Mouse (Mus musculus): ENCODE data around the gene Gm20518.
A peak's percentile ranks its signal among the peaks of the same experiment; 100 is the strongest.

Gm20518 gene

DNA sequence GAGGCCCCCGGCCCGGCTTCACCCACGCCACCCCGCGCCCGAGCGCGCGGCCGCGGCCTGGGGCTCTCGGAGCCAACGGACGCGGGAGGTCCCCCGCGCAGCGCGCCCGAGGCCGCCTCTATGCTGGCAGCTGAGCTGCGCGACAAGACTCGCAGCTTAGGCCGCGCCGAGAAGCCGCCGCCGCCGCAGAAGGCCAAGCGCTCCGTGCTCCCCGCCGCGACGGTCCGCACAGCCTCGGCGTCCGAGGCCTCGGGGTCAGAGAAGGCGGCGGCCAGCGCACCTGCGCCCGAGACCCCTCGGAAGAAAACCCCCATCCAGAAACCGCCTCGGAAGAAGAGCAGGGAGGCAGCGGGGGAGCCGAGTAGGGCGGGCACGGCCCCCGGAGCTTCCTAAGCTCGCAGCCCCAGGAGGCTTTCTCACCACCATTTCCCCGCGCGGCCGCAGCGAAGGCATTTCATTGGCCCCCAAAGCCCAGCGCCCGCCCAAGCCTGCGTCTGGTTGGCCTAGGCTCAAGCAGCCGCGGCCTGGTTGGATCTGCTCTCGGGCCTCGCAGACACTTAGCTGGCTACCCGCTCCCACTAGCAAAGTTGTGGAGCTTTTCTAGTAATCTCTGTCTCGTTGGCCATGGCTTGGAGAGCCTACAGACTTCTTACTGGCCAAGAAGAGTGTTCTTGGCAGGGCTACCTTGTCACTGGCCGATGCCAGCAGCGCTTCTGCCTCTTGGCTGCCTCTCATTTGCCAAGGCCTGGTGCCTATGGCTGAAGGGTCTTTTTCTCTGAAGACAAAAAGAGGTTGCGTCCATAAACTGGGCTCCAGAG is 84.1 kb downstream of the Gm20518 start:
- peak; percentile 93 for DNase-seq (ENCODE audit: low read depth, low spot score)

DNA sequence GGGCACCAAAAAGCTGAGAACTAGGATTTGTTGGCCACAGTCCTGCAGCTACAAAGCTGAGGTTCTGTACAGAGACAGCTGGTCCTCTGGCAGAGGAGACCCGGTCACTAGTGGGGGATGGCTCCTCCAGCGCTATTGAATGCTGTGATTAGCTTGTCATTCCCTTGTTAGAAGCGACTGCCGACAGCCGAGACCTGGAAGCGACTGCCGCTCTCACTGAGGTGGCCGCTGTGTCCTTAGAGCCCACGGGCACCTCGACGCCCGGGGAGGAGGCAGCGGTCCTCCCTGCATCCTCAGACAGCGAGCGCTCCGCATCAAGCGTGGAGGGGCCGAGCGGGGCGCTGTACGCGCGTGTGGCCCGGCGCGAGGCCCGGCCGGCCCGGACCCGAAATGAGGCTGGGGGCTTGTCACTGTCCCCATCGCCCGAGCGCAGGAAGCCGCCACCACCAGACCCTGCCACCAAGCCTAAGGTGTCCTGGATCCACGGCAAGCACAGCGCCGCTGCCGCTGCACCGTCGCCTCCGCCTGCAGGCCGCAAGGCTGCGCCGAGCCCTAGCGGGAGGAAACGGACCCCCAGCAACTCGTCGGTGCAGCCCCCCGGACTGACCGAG is 84.8 kb downstream of the Gm20518 start:
- DNase-seq (ENCODE audit: low read depth, low spot score): peak; percentile 55

DNA sequence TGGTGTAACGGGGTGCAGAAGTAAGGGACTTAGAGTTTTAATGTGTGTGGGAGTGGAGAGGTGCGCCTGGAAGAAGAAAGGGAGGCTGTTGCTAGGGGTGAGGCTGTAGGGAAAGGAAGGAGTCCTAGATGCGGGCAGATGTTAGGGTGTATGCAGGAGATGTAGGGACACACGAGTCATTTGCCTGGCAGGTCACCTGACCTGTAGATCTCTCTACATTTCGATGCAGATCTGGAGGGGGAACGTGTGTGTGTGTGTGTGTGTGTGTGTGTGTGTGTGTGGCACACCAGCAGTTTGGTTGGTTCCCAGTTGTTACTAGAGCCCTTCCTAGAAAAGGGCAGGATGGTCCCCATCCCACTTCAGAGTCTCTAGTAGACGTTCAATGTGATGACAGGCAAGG is 86.5 kb downstream of the Gm20518 start:
- no peak for DNase-seq (ENCODE audit: low read depth, low spot score)

DNA sequence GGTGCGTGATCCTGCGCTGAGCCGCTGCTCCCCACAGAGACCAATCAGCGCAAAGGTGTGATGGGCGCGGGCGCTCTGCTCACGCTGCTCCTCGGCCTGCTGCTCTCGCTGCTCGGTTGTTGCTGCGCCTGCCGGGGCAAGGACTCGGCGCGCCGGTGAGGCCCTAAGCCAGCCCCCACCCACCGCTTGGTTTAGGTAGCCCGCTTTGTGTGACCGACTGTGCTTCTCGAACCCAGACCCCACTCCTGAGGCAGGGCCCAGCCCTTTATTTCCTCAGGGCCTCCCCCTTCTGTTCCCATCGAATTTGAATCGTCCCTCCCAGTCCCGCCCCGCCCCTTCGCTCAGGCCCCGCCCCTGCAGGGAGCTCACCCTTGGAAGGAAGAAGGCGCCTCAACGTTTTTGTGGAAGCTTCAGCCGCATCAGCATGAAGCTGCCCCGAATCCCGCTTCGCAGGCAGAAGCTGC is 87.0 kb downstream of the Gm20518 start:
- peak; percentile 65 for DNase-seq (ENCODE audit: low read depth, low spot score)

DNA sequence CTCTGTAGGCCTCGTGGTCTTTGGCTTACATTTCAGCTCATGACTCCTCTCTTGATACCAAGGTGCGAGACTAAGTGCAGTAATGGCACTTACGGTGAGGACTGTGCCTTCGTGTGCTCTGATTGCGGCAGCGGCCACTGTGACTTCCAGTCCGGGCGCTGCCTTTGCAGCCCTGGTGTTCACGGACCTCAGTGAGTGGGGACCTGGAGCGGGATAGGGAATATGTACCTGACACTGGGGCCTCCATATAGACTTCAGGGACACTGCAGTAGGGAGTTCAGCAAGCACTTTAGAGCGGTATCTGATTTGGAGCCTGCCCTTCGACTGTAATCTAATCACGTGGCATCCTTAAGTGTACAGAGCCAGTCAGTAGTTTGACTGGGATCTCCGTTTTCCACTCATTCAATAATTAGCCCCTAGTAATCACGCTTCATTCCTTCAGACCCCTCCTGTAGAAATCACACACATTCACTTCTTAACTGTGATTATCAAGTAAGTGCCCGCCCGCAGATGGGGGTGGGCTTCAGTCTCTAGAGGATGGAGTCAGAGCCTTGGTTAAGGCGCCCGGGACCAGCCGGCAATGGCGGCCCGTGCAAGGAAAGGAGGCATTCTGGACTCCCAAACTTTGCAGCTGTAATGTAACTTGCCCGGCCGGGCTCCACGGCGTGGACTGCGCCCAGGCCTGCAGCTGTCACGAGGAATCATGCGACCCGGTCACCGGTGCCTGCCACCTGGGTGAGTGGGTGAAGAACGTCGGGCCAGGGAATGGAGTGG is 87.6 kb downstream of the Gm20518 start:
- DNase-seq (ENCODE audit: low read depth, low spot score): no peak

DNA sequence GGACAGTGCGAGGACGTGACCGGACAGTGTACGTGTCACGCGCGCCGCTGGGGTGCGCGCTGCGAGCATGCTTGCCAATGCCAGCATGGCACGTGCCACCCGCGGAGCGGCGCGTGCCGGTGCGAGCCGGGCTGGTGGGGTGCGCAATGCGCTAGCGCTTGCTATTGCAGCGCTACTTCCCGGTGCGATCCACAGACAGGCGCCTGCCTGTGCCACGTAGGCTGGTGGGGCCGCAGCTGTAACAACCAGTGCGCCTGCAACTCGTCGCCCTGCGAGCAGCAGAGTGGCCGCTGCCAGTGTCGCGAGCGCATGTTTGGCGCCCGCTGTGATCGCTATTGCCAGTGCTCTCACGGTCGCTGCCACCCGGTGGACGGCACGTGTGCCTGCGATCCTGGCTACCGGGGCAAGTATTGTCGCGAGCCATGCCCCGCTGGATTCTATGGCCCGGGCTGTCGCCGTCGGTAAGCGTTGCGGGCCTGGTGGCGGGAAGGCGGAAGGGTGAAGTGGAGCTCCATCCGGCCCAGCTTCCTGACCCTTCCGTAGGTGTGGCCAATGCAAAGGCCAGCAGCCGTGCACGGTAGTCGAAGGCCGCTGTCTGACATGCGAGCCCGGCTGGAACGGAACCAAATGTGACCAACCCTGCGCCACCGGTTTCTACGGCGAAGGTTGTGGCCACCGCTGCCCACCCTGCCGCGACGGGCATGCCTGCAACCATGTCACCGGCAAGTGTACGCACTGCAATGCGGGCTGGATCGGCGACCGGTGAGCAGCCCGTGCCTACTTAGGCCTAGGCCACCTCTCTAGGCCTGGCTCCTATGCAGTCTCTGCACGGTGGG is 88.4 kb downstream of the Gm20518 start:
- DNase-seq (ENCODE audit: low read depth, low spot score): peak; percentile 47

DNA sequence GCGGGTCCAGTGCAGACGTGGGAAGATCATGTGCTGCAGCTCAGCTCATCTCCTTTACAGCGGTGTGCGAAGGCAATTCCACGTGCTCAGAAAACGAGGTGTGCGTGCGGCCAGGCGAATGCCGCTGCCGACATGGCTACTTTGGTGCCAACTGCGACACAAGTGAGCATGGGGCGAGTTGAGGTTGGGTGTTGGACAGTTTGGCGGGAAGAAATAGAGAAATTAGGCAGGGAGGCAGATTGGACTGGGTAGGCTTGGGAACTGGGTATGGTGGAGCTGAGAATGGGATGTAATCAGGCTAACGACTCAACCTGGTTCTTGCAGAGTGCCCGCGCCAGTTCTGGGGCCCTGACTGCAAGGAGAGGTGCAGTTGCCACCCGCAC is 89.0 kb downstream of the Gm20518 start:
- DNase-seq (ENCODE audit: low read depth, low spot score): no peak

DNA sequence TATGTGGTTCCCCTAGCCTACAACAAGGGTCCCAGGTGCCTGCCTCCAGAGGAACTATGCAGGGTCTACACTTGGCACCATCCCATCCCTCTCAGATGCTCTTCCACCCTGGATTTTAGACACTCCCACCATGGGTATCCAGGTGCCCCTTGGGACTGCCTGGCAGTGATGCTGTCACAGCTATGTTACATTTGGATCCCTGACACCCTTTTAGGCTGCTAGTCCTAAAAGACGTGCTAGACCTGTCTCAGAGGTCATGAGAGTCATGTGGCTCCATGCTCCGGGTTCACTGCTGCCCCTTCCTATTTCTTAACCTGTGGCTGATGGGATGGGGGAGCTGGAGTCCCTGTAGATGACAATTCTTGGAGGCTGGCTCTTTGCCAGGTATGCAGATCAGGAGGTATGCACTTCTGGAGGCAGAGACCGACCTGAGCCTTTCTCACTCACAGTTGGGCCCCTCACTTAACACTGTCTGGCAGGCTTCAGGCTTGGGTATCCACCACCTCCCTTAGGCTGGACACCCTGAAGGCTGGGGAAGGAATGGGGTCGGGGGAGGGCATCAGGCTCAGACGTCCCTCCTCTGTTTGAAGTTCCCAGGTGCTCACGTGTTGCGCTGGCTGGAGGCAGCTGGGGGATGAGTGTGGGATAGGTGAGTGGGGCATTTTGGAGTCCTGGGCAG is 89.6 kb downstream of the Gm20518 start:
- DNase-seq (ENCODE audit: low read depth, low spot score): no peak

DNA sequence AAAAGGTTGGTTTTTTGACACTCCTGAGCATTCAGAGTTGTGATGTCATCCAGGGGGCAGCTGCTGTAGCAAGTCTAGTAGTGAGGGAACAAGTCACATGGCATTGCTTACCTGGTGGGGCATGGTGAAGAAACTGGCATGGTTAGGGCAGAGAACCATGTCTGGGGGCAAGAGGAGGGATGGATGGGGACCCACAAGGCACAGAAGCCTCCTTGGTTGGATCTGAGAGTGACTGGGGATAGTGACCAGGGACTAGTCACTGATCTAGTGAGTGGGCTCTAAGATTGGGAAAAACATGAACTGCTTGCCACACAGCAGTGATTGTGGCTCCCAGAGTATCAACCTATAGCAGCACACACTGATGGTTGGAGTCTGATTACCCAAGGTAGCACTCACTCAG is 91.9 kb downstream of the Gm20518 start:
- no peak for DNase-seq (ENCODE audit: low read depth, low spot score)

DNA sequence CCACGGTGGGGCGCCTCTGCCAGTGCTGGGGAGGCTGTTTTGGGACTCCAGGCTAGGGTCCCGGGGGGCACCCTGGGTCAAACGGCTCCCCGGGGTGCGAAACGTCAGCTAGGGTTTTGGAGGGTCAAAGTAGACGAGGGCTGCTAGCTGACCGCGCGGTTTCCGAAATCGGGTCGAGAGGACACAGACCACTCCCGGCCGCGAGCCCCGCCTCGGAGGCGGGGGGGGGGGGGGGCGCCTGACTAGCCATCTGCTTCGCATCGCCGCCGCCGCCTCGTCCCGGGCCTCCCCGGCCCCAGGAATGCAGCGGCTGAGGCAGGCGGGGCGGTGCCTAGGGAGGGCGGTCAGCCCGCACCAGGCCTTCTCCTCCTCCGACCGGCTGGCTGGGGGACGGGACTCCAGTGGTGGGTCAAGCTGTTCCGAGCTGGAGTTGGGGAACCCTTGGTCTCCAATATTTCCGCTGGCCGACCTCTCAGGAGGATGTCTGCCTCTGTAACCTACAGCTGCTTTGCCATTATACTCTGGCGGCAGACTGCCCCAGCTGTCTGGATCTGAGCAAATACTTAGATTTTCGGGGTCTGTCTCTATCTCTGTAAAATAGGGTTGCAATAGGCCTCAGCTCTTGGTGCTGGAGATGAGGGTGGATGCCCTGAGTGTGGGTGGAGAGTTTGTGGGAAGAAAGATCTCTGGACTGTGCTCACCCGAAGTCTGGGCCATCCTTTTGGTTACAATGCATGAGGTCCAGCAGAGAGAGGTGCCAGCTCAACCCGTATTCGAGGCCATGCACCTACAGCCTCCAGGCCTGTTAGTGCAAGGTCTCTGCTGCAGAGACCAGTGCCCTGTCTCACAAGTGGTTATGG is 92.9 kb downstream of the Gm20518 start:
- no peak for DNase-seq (ENCODE audit: low read depth, low spot score)

DNA sequence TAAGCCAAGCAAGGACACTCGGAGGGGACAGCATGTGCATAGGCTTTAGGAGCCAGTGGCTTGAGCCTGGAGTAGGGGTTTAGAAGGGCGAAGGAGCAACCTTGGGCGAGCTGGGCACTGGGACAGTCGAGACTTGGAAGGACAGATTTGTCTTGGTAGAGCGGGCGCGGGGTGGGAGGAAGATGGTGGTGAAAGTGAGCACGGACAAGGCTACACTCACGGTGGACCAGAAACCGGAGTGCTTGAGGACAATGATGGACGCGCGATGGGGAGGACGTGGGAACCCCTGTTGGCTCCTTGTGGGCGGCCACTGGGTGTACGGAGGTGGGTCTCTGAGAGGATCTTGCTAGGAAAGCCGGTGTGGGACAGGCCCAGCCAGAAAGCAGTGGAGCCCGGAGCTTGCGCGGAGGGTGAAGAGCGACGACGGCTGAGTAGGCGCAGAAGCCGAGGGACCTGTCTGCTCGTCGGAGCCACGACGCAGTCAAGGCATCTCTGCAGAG is 93.6 kb downstream of the Gm20518 start:
- DNase-seq (ENCODE audit: low read depth, low spot score): peak; percentile 40

DNA sequence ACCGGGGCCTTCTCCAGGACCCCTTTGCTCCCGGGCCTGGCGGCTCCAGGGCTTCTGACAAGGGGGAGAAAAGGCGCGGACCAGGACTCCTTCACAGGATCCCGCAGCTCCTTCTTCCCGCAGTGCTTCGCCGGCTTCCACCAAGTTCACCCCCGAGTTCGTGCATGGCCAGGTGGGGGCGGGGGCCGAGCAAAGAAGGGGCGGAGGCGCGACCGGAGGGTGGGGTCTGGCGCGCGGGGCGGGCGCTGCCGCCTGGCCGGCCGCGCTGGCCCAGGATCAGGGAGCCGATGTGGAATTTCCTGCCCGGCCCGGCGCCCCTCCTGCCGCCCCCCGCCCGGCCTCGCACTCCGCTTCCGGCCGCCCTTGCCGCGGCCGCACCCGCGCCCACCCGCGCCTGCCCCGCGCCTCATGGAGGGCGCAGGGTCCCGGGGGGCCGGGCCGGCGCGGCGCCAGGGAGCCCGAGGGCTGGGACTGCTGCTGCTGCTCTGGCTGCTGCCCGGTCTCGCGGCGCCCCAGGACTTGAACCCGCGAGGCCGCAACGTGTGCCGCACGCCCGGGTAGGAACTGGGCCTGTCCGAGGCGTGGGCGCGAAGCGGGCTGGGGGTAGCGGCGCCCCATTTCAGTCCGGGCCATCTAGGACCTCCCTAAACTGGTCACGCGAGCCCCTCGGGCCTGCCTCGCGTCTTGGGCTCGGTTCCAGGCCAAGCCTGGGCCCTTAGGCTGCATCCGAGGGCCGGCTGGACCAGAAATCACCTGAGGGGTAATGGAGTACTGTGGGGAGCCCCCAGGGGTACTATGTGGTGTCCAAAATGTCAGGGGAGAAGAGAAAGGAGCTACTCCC is 94.3 kb downstream of the Gm20518 start, which contains the start of gene Scarf2:
Gene Scarf2, plus strand, starts transcription at position 312 of the 841 bp plus-strand sequence.
- no peak for DNase-seq (ENCODE audit: low read depth, low spot score)

DNA sequence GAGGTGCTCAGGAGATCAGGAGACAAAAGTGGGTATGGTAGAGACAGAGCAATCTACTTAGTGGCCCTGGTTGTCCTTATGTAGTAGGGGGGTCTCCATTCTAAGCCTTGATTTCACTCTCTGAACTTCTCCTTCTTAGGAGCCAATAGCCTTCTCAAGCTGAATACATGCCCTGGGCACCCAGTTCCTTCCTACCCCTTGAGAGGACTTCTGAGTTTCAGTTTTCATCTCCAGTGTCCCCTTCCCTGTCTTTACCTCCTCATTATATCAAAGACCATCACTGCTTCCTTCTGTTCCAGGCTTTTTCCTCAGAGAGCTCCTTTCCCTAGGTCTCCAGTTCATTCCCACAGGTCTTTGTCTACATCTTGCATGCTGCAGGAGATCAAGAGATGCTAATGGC is 95.0 kb downstream of the Gm20518 start:
- no peak for DNase-seq (ENCODE audit: low read depth, low spot score)

DNA sequence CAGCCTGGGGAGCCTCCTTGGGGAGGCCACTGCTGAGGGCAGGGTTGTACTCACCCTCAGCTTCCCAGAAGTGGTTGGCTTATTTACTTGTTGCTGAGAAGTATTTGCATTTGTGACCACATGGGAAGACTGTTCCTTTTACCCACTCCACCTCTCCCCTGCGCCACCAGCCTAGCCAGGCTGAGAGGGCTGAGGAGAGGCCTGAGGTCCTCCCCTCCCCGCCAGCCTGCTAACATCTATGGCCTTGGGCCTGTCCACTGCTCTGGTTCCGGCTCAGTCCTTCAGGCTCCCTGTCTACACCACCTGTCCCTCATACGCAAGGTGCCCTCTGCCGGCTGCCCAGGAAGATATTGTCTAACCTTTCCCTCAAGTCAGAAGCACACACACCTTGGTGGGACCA is 95.8 kb downstream of the Gm20518 start:
- DNase-seq (ENCODE audit: low read depth, low spot score): no peak

DNA sequence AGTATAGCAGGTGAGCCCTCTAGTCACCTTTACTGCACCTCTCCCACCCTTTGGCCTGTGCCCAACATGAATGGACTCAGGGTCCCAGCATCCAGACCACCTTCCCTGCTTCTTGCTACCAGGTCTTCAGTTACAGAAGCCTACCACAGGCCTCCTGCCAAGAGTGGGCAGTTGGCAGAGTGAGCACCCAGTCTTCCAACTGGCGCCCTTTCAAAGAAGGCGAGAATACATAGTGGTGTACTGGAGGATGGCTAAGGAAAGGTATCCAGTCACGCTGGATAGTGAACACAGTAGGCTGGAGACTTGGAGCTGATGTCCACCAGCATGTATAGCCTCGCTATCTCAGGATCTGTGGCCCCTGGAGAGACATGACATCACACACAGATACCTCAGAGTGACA is 97.4 kb downstream of the Gm20518 start:
- DNase-seq (ENCODE audit: low read depth, low spot score): no peak

DNA sequence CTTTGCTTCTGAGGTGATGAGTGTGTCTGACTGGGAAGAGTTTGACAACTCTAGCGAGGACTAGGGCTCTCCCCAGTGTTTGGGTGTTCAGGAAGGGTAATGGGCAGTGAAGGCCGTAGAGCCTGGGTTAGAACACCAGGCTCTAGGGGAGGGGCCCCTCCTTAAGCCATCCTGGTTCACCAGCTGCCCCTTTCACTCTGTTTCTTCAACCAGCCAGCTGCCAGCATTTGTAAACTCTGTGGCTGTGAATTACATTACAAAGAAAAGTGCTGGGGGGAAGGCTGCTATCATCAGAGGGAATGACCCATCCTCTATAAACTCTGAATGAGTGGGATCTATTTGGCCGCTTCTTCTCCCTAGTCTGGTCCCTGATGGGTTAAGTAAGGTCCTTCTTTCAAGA is 98.7 kb downstream of the Gm20518 start:
- no peak for DNase-seq (ENCODE audit: low read depth, low spot score)

DNA sequence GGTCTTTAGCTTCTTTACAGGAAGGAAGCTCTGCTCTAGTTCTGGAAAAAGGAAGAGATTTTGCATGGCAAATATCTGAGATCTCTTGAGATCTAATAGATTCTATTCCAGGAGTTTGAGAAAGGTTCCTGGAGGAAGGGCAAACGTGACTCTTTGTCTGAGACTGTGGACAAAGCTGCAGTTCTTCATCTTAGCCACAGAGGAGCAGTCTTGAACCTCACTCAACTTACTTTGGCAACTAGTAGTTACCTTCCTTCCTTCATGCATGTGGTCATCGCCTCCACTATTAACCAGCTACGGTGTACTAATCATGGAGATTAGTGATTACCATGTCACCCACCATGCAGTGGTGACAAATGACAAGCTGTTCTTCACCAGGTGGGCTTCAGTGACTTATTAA is 106.1 kb downstream of the Gm20518 start:
- DNase-seq (ENCODE audit: low read depth, low spot score): no peak
